Mouse (Mus musculus) olfactory bulb, adult 2 months (tissue): ENCODE results near the gene Tbc1d10b. TPM values are rescaled to one million over a fixed set of nuclear protein-coding genes. Genes with fewer than 3 reads are reported as not detected.
"Not testable (repeated sequence)": the region's sequence is repeated elsewhere in the genome, so short reads cannot be mapped to it uniquely, and the experiment has no call there.

ENCODE experiments used
- H3K27ac ChIP-seq: fragments of 200-500 bp; 2 replicates; pipeline ENCODE4 v1.5.1; 2012; ENCODE audit warnings: low read depth, low read length; ENCODE audit not compliant: insufficient read depth
- H3K4me1 ChIP-seq: fragments of 200-500 bp; 2 replicates; pipeline ENCODE4 v1.6.1; 2012; ENCODE audit warnings: low read length; ENCODE audit not compliant: control insufficient read depth, insufficient read depth
- H3K4me3 ChIP-seq: fragments of 200-500 bp; 2 replicates; pipeline ENCODE4 v1.5.1; 2012; ENCODE audit warnings: mild to moderate bottlenecking, low read depth, low read length, moderate library complexity; ENCODE audit not compliant: insufficient read depth
- CTCF ChIP-seq: fragments of 200-500 bp; IDR thresholded peaks from 2 replicates; pipeline ENCODE4 v1.5.1; 2012; ENCODE audit warnings: low read depth, mild to moderate bottlenecking, low read length, moderate library complexity; ENCODE audit not compliant: insufficient read depth
- POLR2A ChIP-seq: fragments of 200-500 bp; IDR thresholded peaks from 2 replicates; pipeline ENCODE4 v1.6.1; 2012; ENCODE audit warnings: mild to moderate bottlenecking, low read depth, low read length, moderate library complexity; ENCODE audit not compliant: insufficient read depth
- WGBS: fragments of 180-500 bp; shearing (Covaris S2); methylation state at CpG from one replicate; pipeline ENCODE4 v1.1.7; 2018; 5-methylcytosine and 5-hydroxymethylcytosine counted together
- polyA plus RNA-seq: library from polyadenylated mRNA; stranded (reverse); fragments of >200 nt; gene quantifications from 2 replicates; pipeline ENCODE4 v1.2.4, GENCODE M21; 2012; ENCODE audit warnings: low replicate concordance; ENCODE audit not compliant: missing spikeins, insufficient read depth, insufficient read length

Gene Tbc1d10b
- polyA plus RNA-seq, 1 experiment = not detected

GRCm38 (mm10) chr7:127192989-127193388, 15.3 kb downstream of the Tbc1d10b start:
- H3K27ac ChIP-seq = no peak overlapping the region
- 86% methylated on average over 5 of the region's 5 CpGs for WGBS
- no peak for TF ChIP-seq CTCF
- no peak for TF ChIP-seq POLR2A

GRCm38 (mm10) chr7:127190672-127191071, 17.6 kb downstream of the Tbc1d10b start:
- Histone ChIP-seq H3K4me3 (no peak overlapping the region), H3K4me1 (peaks cover 12% of the 10 kb centered on the region), H3K27ac (no peak overlapping the region)
- TF ChIP-seq CTCF (no peak), POLR2A (no peak)
- 81% methylated on average over 6 of the region's 6 CpGs for WGBS

More at GRCm38 (mm10) chr7:127192989-127193388, 15.3 kb downstream of the Tbc1d10b start:
- H3K4me3 ChIP-seq = no peak overlapping the region
- H3K4me1 ChIP-seq = peaks cover 15% of the 10 kb centered on the region

- H3K4me3 ChIP-seq = no peak overlapping the region
- WGBS = 84% methylated on average over 17 of the region's 17 CpGs
- no peaks in the 10 kb centered on the region for H3K4me1 ChIP-seq
- no peak for TF ChIP-seq POLR2A
- no peak for TF ChIP-seq CTCF
- H3K27ac ChIP-seq = no peak overlapping the region
Measured at GRCm38 (mm10) chr7:127188305-127189276, 19.7 kb downstream of the Tbc1d10b start.

GRCm38 (mm10) chr7:127187351-127187750, 20.9 kb downstream of the Tbc1d10b start:
- 75% methylated on average over 10 of the region's 10 CpGs for WGBS
- Histone ChIP-seq H3K4me1 (no peaks in the 10 kb centered on the region), H3K27ac (no peak overlapping the region), H3K4me3 (no peak overlapping the region)
- TF ChIP-seq POLR2A = no peak

- Histone ChIP-seq H3K4me3 (no peak overlapping the region), H3K27ac (no peak overlapping the region), H3K4me1 (no peaks in the 10 kb centered on the region)
- 70% methylated on average over 3 of the region's 3 CpGs for WGBS
- TF ChIP-seq CTCF (no peak), POLR2A (no peak)
Measured at GRCm38 (mm10) chr7:127185601-127186000, 22.7 kb downstream of the Tbc1d10b start.

GRCm38 (mm10) chr7:127184720-127185119, 23.5 kb downstream of the Tbc1d10b start:
- H3K4me1 ChIP-seq = no peaks in the 10 kb centered on the region
- no peak overlapping the region for H3K4me3 ChIP-seq
- no peak overlapping the region for H3K27ac ChIP-seq
- WGBS = 33% methylated on average over 1 of the region's 1 CpGs
- no peak for TF ChIP-seq POLR2A
- TF ChIP-seq CTCF = no peak

- TF ChIP-seq POLR2A (no peak), CTCF (no peak)
- WGBS = 76% methylated on average over 6 of the region's 6 CpGs
- no peak overlapping the region for H3K27ac ChIP-seq
- H3K4me1 ChIP-seq = no peaks in the 10 kb centered on the region
- no peak overlapping the region for H3K4me3 ChIP-seq
Measured at GRCm38 (mm10) chr7:127183828-127184227, 24.4 kb downstream of the Tbc1d10b start.

- H3K27ac ChIP-seq = no peak overlapping the region
- no peaks in the 10 kb centered on the region for H3K4me1 ChIP-seq
- WGBS = 85% methylated on average over 8 of the region's 8 CpGs
- TF ChIP-seq CTCF = no peak
- H3K4me3 ChIP-seq = no peak overlapping the region
Measured at GRCm38 (mm10) chr7:127183345-127183744, 24.9 kb downstream of the Tbc1d10b start.

GRCm38 (mm10) chr7:127181724-127182123, 26.5 kb downstream of the Tbc1d10b start:
- WGBS = 39% methylated on average over 3 of the region's 3 CpGs
- H3K4me3 ChIP-seq, H3K27ac ChIP-seq, H3K4me1 ChIP-seq: not testable (repeated sequence)
